Mouse (Mus musculus): ENCODE data around the gene Hddc3. TPM values are rescaled to one million over a fixed set of nuclear protein-coding genes. Genes with fewer than 3 reads are reported as not detected.

The Hddc3 gene
- total and polyA plus RNA-seq, 2 experiments from 2014 or later, result 16.8 to 36.7 TPM

GRCm38 (mm10) chr7:80397986-80398385 is 55.1 kb downstream of the Hddc3 start:
- Histone ChIP-seq H3K4me3 (ENCODE audit: low read depth, low read length) (no peak overlapping the region), H3K9me3 (ENCODE audit: low read length) (no peaks in the 10 kb centered on the region), H3K27ac (ENCODE audit: low read depth, low read length) (no peak overlapping the region), H3K9ac (replicated peaks; ENCODE audit: low read length, poor library complexity, severe bottlenecking) (no peak overlapping the region), H3K4me2 (ENCODE audit: low read depth, low read length, poor library complexity, severe bottlenecking) (no peak overlapping the region), H3K36me3 (ENCODE audit: insufficient read depth, low read length) (peaks cover 31% of the 10 kb centered on the region), H3K27me3 (ENCODE audit: insufficient read depth, low read length) (no peaks in the 10 kb centered on the region), H3K4me1 (ENCODE audit: insufficient read depth, low read length) (peaks cover 15% of the 10 kb centered on the region)
- DNase-seq (ENCODE audit: low spot score), result no peak
- 89% methylated on average over 9 of the region's 9 CpGs for WGBS
- ATAC-seq (ENCODE audit: low FRiP score), result no peak
- no peak for TF ChIP-seq CTCF (IDR thresholded peaks at IDR 0.05)

GRCm38 (mm10) chr7:80398654-80399444 is 55.9 kb downstream of the Hddc3 start:
- no peak for ATAC-seq (ENCODE audit: low FRiP score)
- Histone ChIP-seq H3K9ac (replicated peaks; ENCODE audit: low read length, poor library complexity, severe bottlenecking) (no peak overlapping the region), H3K4me3 (ENCODE audit: low read depth, low read length) (no peak overlapping the region), H3K4me1 (ENCODE audit: insufficient read depth, low read length) (peaks cover 15% of the 10 kb centered on the region), H3K27ac (ENCODE audit: low read depth, low read length) (no peak overlapping the region), H3K9me3 (ENCODE audit: low read length) (no peaks in the 10 kb centered on the region), H3K36me3 (ENCODE audit: insufficient read depth, low read length) (peaks cover 23% of the 10 kb centered on the region), H3K27me3 (ENCODE audit: insufficient read depth, low read length) (no peaks in the 10 kb centered on the region), H3K4me2 (ENCODE audit: low read depth, low read length, poor library complexity, severe bottlenecking) (no peak overlapping the region)
- no peak for DNase-seq (ENCODE audit: low spot score)
- 77% methylated on average over 9 of the region's 9 CpGs for WGBS
- TF ChIP-seq CTCF (IDR thresholded peaks at IDR 0.05), result no peak

- ATAC-seq (ENCODE audit: low FRiP score), result no peak
- H3K4me1 ChIP-seq (ENCODE audit: insufficient read depth, low read length), result peaks cover 15% of the 10 kb centered on the region
- no peaks in the 10 kb centered on the region for H3K27me3 ChIP-seq (ENCODE audit: insufficient read depth, low read length)
- no peak for DNase-seq (ENCODE audit: low spot score)
- no peak overlapping the region for H3K4me3 ChIP-seq (ENCODE audit: low read depth, low read length)
- no peak overlapping the region for H3K27ac ChIP-seq (ENCODE audit: low read depth, low read length)
- 0 out of 2 replicates have a peak overlapping the region, but pooled peaks have one; percentile 34 for H3K9ac ChIP-seq (replicated peaks; ENCODE audit: low read length, poor library complexity, severe bottlenecking)
- H3K9me3 ChIP-seq (ENCODE audit: low read length), result no peaks in the 10 kb centered on the region
- 54% methylated on average over 5 of the region's 5 CpGs for WGBS
- no peak; the same call in 1 of the 2 replicates for TF ChIP-seq CTCF (IDR thresholded peaks at IDR 0.05)
- H3K36me3 ChIP-seq (ENCODE audit: insufficient read depth, low read length), result peaks cover 21% of the 10 kb centered on the region
- no peak overlapping the region for H3K4me2 ChIP-seq (ENCODE audit: low read depth, low read length, poor library complexity, severe bottlenecking)
Measured at GRCm38 (mm10) chr7:80400099-80400498, 57.2 kb downstream of the Hddc3 start.

Other genes starting within 250 kb of the Hddc3 start
- gene Idh2, start 227.7 kb upstream of the Hddc3 start, total RNA-seq (2014; rRNA removed), result 122 and 136 TPM in 2 replicates
- 115 and 124 TPM in 2 replicates for gene Idh2, start 227.7 kb upstream of the Hddc3 start, polyA plus RNA-seq (2015; fragmentation: Nextera tagmentation; extraction: Ambion mirVana)
- gene Sema4b, start 156.3 kb upstream of the Hddc3 start, total RNA-seq (2014; rRNA removed), result 40.3 and 43.7 TPM in 2 replicates
- gene Sema4b, start 156.3 kb upstream of the Hddc3 start, polyA plus RNA-seq (2015; fragmentation: Nextera tagmentation; extraction: Ambion mirVana), result 26.3 and 29.2 TPM in 2 replicates
- 15.2 and 22.3 TPM in 2 replicates for gene Cib1, start 110.3 kb upstream of the Hddc3 start, total RNA-seq (2014; rRNA removed)
- 30.6 and 33.7 TPM in 2 replicates for gene Cib1, start 110.3 kb upstream of the Hddc3 start, polyA plus RNA-seq (2015; fragmentation: Nextera tagmentation; extraction: Ambion mirVana)
- 5.9 and 7.4 TPM in 2 replicates for gene Gdpgp1, start 110.2 kb upstream of the Hddc3 start, total RNA-seq (2014; rRNA removed)
- gene Gdpgp1, start 110.2 kb upstream of the Hddc3 start, polyA plus RNA-seq (2015; fragmentation: Nextera tagmentation; extraction: Ambion mirVana), result 2.5 and 2.8 TPM in 2 replicates
- 1.2 and 1.6 TPM in 2 replicates for gene Ttll13, start 96.7 kb upstream of the Hddc3 start, total RNA-seq (2014; rRNA removed)
- gene Ttll13, start 96.7 kb upstream of the Hddc3 start, polyA plus RNA-seq (2015; fragmentation: Nextera tagmentation; extraction: Ambion mirVana), result 2.4 and 3.2 TPM in 2 replicates
- gene Ngrn, start 81.9 kb upstream of the Hddc3 start, total RNA-seq (2014; rRNA removed), result 50.9 and 76.4 TPM in 2 replicates
- gene Ngrn, start 81.9 kb upstream of the Hddc3 start, polyA plus RNA-seq (2015; fragmentation: Nextera tagmentation; extraction: Ambion mirVana), result 80.6 and 84.8 TPM in 2 replicates
- gene Vps33b, start 73.5 kb upstream of the Hddc3 start, total RNA-seq (2014; rRNA removed), result 25.0 and 35.4 TPM in 2 replicates
- 15.3 and 18.3 TPM in 2 replicates for gene Vps33b, start 73.5 kb upstream of the Hddc3 start, polyA plus RNA-seq (2015; fragmentation: Nextera tagmentation; extraction: Ambion mirVana)
- 12.9 and 13.2 TPM in 2 replicates for gene Prc1, start 48.7 kb upstream of the Hddc3 start, total RNA-seq (2014; rRNA removed)
- gene Prc1, start 48.7 kb upstream of the Hddc3 start, polyA plus RNA-seq (2015; fragmentation: Nextera tagmentation; extraction: Ambion mirVana), result 13.3 and 14.1 TPM in 2 replicates
- 22.7 and 30.6 TPM in 2 replicates for gene Rccd1, start 18.6 kb upstream of the Hddc3 start, total RNA-seq (2014; rRNA removed)
- 7.4 and 7.9 TPM in 2 replicates for gene Rccd1, start 18.6 kb upstream of the Hddc3 start, polyA plus RNA-seq (2015; fragmentation: Nextera tagmentation; extraction: Ambion mirVana)
- 51.0 and 63.3 TPM in 2 replicates for gene Unc45a, start 2.1 kb upstream of the Hddc3 start, total RNA-seq (2014; rRNA removed)
- 54.6 and 55.9 TPM in 2 replicates for gene Unc45a, start 2.1 kb upstream of the Hddc3 start, polyA plus RNA-seq (2015; fragmentation: Nextera tagmentation; extraction: Ambion mirVana)
- 59.1 and 70.2 TPM in 2 replicates for gene Man2a2, start 28.3 kb downstream of the Hddc3 start, total RNA-seq (2014; rRNA removed)
- gene Man2a2, start 28.3 kb downstream of the Hddc3 start, polyA plus RNA-seq (2015; fragmentation: Nextera tagmentation; extraction: Ambion mirVana), result 13.7 and 16.6 TPM in 2 replicates
- 4.3 and 7.9 TPM in 2 replicates for gene Fes, start 44.8 kb downstream of the Hddc3 start, total RNA-seq (2014; rRNA removed)
- 3.1 and 3.7 TPM in 2 replicates for gene Fes, start 44.8 kb downstream of the Hddc3 start, polyA plus RNA-seq (2015; fragmentation: Nextera tagmentation; extraction: Ambion mirVana)
- 16.6 TPM in 2 replicates for gene Furin, start 62.3 kb downstream of the Hddc3 start, total RNA-seq (2014; rRNA removed)
- gene Furin, start 62.3 kb downstream of the Hddc3 start, polyA plus RNA-seq (2015; fragmentation: Nextera tagmentation; extraction: Ambion mirVana), result 5.0 and 6.0 TPM in 2 replicates
- 6.4 and 8.4 TPM in 2 replicates for gene Blm, start 192.0 kb downstream of the Hddc3 start, total RNA-seq (2014; rRNA removed)
- 4.0 and 5.0 TPM in 2 replicates for gene Blm, start 192.0 kb downstream of the Hddc3 start, polyA plus RNA-seq (2015; fragmentation: Nextera tagmentation; extraction: Ambion mirVana)